Mouse (Mus musculus): Measurements from ENCODE around the gene Abcb6.

Gene Abcb6

GRCm38 (mm10) chr1:75142301-75143261 lies 37.6 kb downstream of the Abcb6 start, which contains the start of the genes Cnppd1 and Retreg2:
Cnppd1 (minus strand) TSS chr1:75142711.
Retreg2 (plus strand) TSS chr1:75142778.
- DNase-seq = peak; percentile 98

GRCm38 (mm10) chr1:75141486-75142190 lies 38.6 kb downstream of the Abcb6 start:
- peak; percentile 51 to 58 for DNase-seq

GRCm38 (mm10) chr1:75140601-75141190 lies 39.5 kb downstream of the Abcb6 start:
- peak in 1 of 2 experiments; percentile 36 for DNase-seq

GRCm38 (mm10) chr1:75138448-75138847 lies 41.7 kb downstream of the Abcb6 start:
- DNase-seq = no peak

GRCm38 (mm10) chr1:75136730-75137129 lies 43.5 kb downstream of the Abcb6 start:
- no peak for DNase-seq

GRCm38 (mm10) chr1:75136293-75136692 lies 43.9 kb downstream of the Abcb6 start:
- no peak for DNase-seq

- DNase-seq = no peak
Observed at GRCm38 (mm10) chr1:75133421-75134207, 46.6 kb downstream of the Abcb6 start, which contains the start of gene Slc23a3. Slc23a3 (minus strand) TSS chr1:75133890.

GRCm38 (mm10) chr1:75128641-75129040 lies 51.6 kb downstream of the Abcb6 start:
- DNase-seq = no peak

- DNase-seq = no peak
Observed at GRCm38 (mm10) chr1:75125418-75125817, 54.8 kb downstream of the Abcb6 start.

- DNase-seq = peak; percentile 95 to 96
Observed at GRCm38 (mm10) chr1:75124346-75125321, 55.6 kb downstream of the Abcb6 start, which contains the start of gene Nhej1. Nhej1 (minus strand) TSS chr1:75125200.

- DNase-seq = no peak
Observed at GRCm38 (mm10) chr1:75122211-75122610, 58.0 kb downstream of the Abcb6 start.
